Mouse (Mus musculus): ENCODE data around the gene Gm10563. TPM values are rescaled to one million over a fixed set of nuclear protein-coding genes. Genes with fewer than 3 reads are reported as not detected.

Gm10563 gene
- polyA plus RNA-seq, 1 experiment from 2014 or later = not detected

DNA sequence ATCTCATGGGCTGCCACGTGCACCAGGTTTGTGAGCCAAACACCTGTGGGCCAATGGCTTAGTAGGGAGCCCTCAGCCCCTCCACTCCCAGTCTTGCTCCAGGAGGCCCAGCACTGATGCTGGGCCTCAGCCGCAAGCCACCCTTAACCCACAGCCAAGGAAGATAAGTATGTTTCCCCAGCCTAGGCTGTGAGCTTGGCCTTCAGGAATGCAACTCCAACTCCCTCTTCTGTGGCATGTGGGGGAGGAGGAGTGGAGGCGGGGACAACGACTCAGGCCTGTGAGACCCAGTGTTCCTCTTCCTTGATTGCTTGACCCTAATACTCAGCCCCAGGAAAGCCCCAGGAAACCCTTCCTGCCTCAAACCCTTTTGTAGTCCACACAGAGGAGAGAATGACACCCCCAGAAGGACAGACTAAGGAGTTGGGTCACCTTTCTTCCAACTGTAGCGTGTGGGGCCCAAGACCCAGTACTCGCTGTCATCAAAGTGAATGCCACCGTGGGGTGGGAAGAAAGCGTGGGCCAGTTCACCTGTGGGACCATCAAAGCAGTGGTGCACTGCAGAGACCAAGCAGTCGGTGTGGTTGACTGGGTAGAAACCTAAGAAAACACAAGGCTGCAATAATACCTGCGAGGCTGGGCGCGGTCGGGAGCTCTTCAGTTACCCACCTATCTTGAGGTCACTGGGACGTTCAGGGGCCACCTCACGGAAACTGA is 6.5 kb upstream of the Gm10563 start:
- no peaks in the 10 kb centered on the region for H3K9me3 ChIP-seq
- 67% methylated on average over 15 of the region's 15 CpGs for WGBS
- H3K36me3 ChIP-seq (replicated peaks) = peaks cover 48% of the 10 kb centered on the region
- H3K4me2 ChIP-seq = no peak overlapping the region
- no peak overlapping the region for H3K9ac ChIP-seq
- no peak for ATAC-seq (replicated peaks)
- H3K4me1 ChIP-seq = peaks cover 28% of the 10 kb centered on the region
- no peak overlapping the region for H3K27ac ChIP-seq
- H3K4me3 ChIP-seq = no peak overlapping the region
- peaks cover 60% of the 10 kb centered on the region for H3K27me3 ChIP-seq (replicated peaks)

DNA sequence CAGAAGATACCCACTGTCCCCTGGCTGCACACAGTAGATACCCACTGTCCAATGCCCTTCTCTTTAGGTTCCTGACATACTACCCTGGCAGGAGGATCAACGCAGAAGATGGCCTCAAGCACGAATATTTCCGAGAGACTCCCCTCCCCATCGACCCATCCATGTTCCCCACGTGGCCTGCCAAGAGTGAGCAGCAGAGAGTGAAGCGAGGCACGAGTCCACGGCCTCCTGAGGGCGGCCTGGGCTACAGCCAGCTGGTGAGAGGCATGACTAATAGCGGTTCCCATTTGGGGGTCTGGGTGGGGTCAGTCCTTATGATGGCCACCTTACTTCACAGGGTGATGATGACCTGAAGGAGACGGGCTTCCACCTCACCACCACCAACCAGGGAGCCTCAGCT is 4.1 kb upstream of the Gm10563 start:
- no peak overlapping the region for H3K4me2 ChIP-seq
- H3K4me3 ChIP-seq = no peak overlapping the region
- WGBS = 94% methylated on average over 11 of the region's 11 CpGs
- H3K4me1 ChIP-seq = peaks cover 19% of the 10 kb centered on the region
- H3K36me3 ChIP-seq (replicated peaks) = peaks cover 41% of the 10 kb centered on the region
- no peak overlapping the region for H3K27ac ChIP-seq
- no peak for ATAC-seq (replicated peaks)
- H3K27me3 ChIP-seq (replicated peaks) = peaks cover 36% of the 10 kb centered on the region
- no peak overlapping the region for H3K9ac ChIP-seq
- H3K9me3 ChIP-seq = no peaks in the 10 kb centered on the region

DNA sequence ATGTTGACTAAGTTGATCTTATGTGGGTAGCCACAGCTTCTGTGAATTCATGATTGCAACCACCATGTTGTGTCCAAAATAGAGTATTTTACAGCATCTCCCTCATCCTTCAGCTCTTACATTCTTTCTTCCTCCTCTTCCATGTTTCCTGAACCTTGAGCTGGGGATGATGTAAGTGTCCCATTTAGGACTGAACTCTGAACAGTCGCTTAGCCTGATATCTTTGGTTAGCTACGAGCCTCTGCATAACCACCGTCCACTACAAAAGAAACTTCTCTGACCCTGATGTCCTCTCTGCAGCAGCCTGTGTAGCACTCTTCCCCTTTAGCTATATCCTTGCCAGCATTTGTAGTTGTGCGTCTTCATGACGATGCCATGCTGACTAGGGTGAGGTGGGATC is 513 bp upstream of the Gm10563 start:
- Histone ChIP-seq H3K9me3 (no peaks in the 10 kb centered on the region), H3K9ac (no peak overlapping the region), H3K27me3 (replicated peaks) (no peaks in the 10 kb centered on the region), H3K27ac (no peak overlapping the region), H3K4me3 (no peak overlapping the region), H3K4me2 (no peak overlapping the region), H3K4me1 (no peaks in the 10 kb centered on the region), H3K36me3 (replicated peaks) (peaks cover 68% of the 10 kb centered on the region)
- WGBS = 94% methylated on average over 5 of the region's 5 CpGs
- no peak for ATAC-seq (replicated peaks)

DNA sequence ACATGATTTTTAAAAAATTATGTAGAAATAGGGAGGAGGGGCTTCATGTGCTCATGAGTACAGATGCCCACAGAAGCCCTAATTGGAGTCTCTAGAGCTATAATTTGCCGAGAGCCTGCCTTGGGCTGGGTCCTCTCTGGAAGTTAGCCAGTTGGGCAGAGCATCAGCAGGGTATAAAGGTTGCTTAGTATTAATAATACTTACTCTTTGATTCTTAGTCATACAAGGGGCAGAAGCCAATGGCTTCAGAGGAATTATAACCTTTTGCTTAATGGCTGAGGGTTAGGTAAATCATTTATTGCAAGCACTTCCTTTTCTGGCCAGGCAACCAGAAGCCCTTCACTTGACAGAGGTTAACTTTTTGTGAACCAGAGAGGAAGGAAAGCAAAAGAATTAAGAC is 1.7 kb downstream of the Gm10563 start:
- no peak for ATAC-seq (replicated peaks)
- Histone ChIP-seq H3K9me3 (no peaks in the 10 kb centered on the region), H3K27ac (no peak overlapping the region), H3K4me2 (no peak overlapping the region), H3K27me3 (replicated peaks) (no peaks in the 10 kb centered on the region), H3K36me3 (replicated peaks) (peaks cover 56% of the 10 kb centered on the region), H3K9ac (no peak overlapping the region), H3K4me1 (no peaks in the 10 kb centered on the region), H3K4me3 (no peak overlapping the region)
- 98% methylated on average over 1 of the region's 1 CpGs for WGBS

DNA sequence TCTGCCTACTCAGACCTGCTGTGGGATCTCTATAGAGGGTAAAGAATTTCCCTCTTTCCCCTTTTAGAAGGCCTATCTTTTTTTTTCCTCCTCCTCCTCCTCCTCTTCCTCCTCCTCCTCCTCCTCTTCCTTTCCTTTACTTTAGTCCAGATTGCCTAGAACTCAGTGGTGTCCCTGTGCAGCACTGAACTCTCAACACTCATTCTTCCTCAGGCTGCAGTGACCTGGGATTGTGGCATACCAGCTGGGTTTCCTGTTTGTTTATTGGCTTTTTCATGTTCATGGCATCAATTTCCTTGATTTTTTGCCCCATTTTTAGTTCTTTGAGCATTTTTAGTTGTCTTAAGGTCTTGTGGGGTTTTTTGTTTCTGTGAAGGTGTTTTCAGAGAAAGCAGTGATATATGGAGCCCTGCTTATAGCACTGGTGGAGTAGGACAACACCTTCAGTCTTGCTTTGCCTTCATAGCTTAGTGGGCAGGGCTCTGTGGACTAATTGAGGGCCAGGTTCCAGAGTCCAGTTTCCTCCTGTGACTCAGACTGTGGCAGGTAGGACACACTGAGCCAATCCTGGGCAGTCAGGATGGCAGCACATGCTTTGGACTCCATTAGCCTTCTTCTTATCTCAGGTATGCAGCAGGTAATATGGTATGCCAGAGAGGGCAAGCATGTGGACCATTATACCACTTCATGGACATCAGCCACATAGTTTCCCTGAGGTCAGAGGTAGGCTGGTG is 9.3 kb downstream of the Gm10563 start:
- no peak overlapping the region for H3K4me2 ChIP-seq
- H3K9me3 ChIP-seq = no peaks in the 10 kb centered on the region
- H3K27me3 ChIP-seq (replicated peaks) = no peaks in the 10 kb centered on the region
- H3K9ac ChIP-seq = no peak overlapping the region
- peaks cover 74% of the 10 kb centered on the region for H3K36me3 ChIP-seq (replicated peaks)
- no peaks in the 10 kb centered on the region for H3K4me1 ChIP-seq
- no peak overlapping the region for H3K4me3 ChIP-seq
- H3K27ac ChIP-seq = no peak overlapping the region
- ATAC-seq (replicated peaks) = no peak

DNA sequence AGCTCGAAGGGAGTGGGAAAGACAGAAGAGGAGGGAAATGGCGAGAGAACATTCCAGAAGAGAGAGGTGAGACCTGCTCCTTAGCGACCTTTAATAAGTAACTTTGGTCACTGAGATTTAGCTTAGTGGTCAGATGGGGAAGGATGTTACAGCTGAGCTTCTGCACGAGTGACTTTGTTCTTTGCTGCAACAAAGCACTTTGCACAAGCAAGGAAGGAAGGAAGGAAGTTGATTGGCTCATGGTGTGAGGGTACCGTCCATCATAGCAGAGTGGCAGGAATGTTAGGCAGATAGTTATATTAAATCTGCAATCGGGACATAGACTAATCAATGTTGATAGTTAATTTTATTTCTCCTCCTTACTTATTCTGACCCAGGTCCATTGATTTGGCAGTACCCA is 14.9 kb downstream of the Gm10563 start:
- no peak overlapping the region for H3K27ac ChIP-seq
- ATAC-seq (replicated peaks) = no peak
- no peak overlapping the region for H3K4me2 ChIP-seq
- peaks cover 4% of the 10 kb centered on the region for H3K4me1 ChIP-seq
- H3K27me3 ChIP-seq (replicated peaks) = no peaks in the 10 kb centered on the region
- H3K36me3 ChIP-seq (replicated peaks) = peaks cover 56% of the 10 kb centered on the region
- no peaks in the 10 kb centered on the region for H3K9me3 ChIP-seq
- H3K9ac ChIP-seq = no peak overlapping the region
- 91% methylated on average over 6 of the region's 6 CpGs for WGBS
- H3K4me3 ChIP-seq = no peak overlapping the region

DNA sequence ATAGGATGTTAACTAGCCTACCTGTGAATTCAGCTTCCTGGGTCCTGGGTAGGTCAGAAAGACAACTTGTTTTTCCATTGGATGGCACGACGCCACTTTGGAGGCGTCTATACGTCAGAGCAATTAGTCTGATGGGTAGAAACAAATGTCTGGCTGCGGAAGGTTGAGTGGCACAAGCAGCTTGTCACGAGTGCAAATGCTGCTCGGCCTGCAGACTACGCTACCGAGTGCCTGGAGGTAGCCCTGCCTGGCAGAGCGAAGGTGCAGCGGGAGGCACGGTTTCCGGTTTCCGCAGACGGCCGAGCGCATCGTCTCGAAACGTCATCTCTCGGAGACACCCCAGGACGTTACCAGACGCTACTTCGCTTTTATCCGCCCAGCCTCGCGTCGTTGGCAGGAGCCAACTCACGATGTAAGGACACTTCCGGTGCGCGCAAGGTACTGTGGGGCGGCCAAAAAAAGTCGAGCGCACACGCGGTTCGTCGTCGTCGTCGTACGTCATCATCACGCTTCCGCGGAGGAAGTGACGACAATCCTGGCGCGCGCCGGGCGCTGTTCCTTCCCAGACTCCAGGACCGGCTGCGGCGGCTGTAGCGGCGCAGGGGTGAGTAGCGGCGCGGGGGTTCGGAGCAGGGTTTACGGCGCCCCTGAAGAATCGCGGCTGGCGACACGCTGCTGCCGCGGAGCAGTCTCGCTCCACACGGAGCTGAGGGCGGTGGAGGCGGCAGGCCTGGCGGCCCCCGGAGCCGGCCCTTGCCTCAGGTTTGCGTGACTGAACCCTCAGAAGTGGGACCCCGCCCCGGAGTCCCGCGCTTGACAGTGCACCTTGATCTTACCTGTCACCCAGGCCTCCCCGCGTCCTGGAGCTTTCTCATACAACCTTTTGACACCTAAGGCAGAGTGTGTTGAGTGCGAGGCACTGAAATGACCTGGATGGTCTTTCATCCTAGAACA is 20.6 kb downstream of the Gm10563 start, which contains the start of gene Cdk11b:
Cdk11b (plus strand) TSS at position 517 of the 954 bp plus-strand sequence.
- Histone ChIP-seq H3K4me2 (peak within 1 kb of the TSS; percentile 60), H3K27me3 (replicated peaks) (no peaks in the 10 kb centered on the region), H3K4me1 (peaks cover 13% of the 10 kb centered on the region), H3K36me3 (replicated peaks) (peaks cover 25% of the 10 kb centered on the region), H3K9me3 (no peaks in the 10 kb centered on the region), H3K9ac (peak within 1 kb of the TSS; percentile 74), H3K4me3 (peak within 1 kb of the TSS; percentile 93), H3K27ac (peak within 1 kb of the TSS; percentile 88)
- ATAC-seq (replicated peaks) = peak; percentile 100
- WGBS = under 1% methylated on average over 84 of the region's 84 CpGs

DNA sequence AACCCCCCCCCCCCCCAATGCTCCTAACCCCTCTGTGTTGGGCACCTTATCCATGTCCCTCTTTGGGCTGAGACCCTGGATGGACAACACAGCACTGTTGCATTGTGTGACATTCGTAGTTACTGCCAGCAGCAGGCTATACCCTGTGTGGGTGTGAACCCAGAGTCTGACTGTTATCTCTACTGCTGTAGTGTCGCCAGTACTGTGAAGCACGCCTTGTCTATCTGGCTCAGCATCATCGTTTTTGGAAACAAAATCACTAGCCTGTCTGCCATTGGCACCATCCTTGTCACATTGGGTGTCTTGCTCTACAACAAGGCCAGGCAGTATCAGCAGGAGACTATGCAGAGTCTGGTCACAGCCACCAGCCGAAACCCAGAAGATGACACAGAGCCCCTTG is 26.9 kb downstream of the Gm10563 start:
- Histone ChIP-seq H3K4me3 (no peak overlapping the region), H3K27me3 (replicated peaks) (no peaks in the 10 kb centered on the region), H3K9ac (no peak overlapping the region), H3K36me3 (replicated peaks) (peaks cover 55% of the 10 kb centered on the region), H3K9me3 (no peaks in the 10 kb centered on the region), H3K27ac (no peak overlapping the region), H3K4me1 (no peaks in the 10 kb centered on the region; the same call in 1 of the 2 replicates), H3K4me2 (no peak overlapping the region)
- no peak for ATAC-seq (replicated peaks)
- 92% methylated on average over 5 of the region's 5 CpGs for WGBS

DNA sequence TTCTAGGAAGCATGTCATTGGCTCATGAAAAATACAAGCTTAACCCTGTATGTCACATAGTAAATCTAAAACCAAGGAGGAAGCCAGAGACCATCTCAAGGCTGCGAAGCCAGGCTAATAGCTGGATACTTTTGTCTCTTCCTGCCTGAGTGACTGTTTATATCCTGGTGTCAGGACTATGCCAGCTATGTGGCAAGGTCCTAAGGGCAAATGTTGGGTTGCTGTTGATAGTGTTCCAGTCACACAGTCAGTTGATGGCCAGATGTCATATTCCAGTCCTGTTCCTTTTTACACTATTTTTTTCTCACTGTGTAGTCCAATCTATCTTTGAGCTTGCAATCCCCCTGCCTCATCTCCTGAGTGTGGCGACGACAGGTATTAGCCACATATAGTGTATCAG is 31.9 kb downstream of the Gm10563 start:
- Histone ChIP-seq H3K9ac (no peak overlapping the region), H3K36me3 (replicated peaks) (peaks cover 55% of the 10 kb centered on the region), H3K4me3 (no peak overlapping the region), H3K27ac (no peak overlapping the region), H3K4me1 (no peaks in the 10 kb centered on the region), H3K9me3 (no peaks in the 10 kb centered on the region), H3K27me3 (replicated peaks) (no peaks in the 10 kb centered on the region), H3K4me2 (no peak overlapping the region)
- ATAC-seq (replicated peaks) = no peak
- WGBS = 95% methylated on average over 3 of the region's 3 CpGs

DNA sequence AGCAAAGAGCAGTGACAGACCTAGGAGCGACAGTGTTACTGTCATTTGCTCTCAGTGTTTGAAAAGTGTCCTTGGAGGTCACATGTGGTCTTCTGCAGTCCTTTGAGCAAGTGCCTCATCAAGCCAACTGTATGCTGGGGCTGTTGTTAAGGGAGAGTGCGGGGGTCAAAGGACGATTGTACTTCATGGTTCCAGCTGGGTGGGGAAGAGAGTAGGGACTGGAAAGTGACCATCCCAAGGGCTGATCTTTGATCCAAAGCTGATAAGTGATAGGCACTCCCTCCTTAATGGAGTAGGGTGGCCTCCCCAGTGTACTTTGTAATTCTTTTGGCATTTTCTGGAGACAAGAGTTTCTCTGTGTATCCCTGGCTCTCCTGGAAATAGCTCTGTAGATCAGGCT is 33.3 kb downstream of the Gm10563 start:
- Histone ChIP-seq H3K9ac (no peak overlapping the region), H3K36me3 (replicated peaks) (peaks cover 43% of the 10 kb centered on the region), H3K9me3 (no peaks in the 10 kb centered on the region), H3K4me2 (no peak overlapping the region), H3K4me3 (no peak overlapping the region), H3K4me1 (no peaks in the 10 kb centered on the region), H3K27me3 (replicated peaks) (no peaks in the 10 kb centered on the region), H3K27ac (no peak overlapping the region)
- 97% methylated on average over 3 of the region's 3 CpGs for WGBS
- no peak for ATAC-seq (replicated peaks)

DNA sequence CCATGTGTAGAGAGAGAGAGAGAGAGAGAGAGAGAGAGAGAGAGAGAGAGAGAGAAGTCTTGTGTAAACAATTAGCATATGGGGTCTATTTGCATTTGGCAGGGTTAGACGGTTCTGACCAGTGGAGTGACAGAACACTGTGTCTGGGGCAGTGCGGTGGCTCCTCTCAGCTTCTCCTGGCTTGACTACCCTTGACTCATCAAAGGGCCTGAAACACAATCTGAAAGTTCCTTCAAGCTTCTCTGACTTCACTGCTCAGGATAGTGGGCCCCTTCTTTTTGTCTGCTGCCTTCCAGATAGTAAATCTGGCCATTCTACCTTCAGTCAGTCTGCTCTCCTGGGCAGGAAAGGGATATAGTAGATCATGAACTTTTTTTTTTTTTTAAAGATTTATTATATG is 38.4 kb downstream of the Gm10563 start:
- 89% methylated on average over 2 of the region's 2 CpGs for WGBS
- no peak overlapping the region for H3K4me3 ChIP-seq
- peaks cover 14% of the 10 kb centered on the region for H3K4me1 ChIP-seq
- no peak for ATAC-seq (replicated peaks)
- no peaks in the 10 kb centered on the region for H3K9me3 ChIP-seq
- H3K4me2 ChIP-seq = no peak overlapping the region
- no peak overlapping the region for H3K9ac ChIP-seq
- H3K27me3 ChIP-seq (replicated peaks) = no peaks in the 10 kb centered on the region
- H3K36me3 ChIP-seq (replicated peaks) = peaks cover 11% of the 10 kb centered on the region; the same call in 1 of the 2 replicates
- no peak overlapping the region for H3K27ac ChIP-seq

DNA sequence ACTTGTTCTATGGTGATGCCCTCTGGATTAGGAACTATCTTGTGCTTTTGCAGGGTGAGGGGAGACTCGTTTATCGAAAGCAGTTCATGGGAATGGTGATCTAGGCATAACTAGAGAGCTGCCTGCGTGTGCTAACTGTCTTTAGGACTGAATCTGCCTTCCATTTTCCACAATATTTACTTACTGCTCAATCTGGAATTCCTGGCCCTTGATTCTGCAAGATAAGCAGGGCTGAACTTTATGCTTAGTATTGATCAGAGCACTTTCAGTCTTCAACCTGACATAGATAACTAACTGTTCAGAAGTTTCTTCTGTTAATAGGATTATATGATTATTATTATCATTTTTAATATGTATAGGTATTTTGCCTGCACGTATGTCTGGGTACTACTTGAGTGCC is 40.1 kb downstream of the Gm10563 start:
- H3K9me3 ChIP-seq = no peaks in the 10 kb centered on the region
- no peaks in the 10 kb centered on the region; the same call in 1 of the 2 replicates for H3K36me3 ChIP-seq (replicated peaks)
- H3K27ac ChIP-seq = no peak overlapping the region
- no peak for ATAC-seq (replicated peaks)
- H3K9ac ChIP-seq = no peak overlapping the region
- H3K4me3 ChIP-seq = no peak overlapping the region
- no peak overlapping the region for H3K4me2 ChIP-seq
- 91% methylated on average over 4 of the region's 4 CpGs for WGBS
- H3K4me1 ChIP-seq = peaks cover 19% of the 10 kb centered on the region
- no peaks in the 10 kb centered on the region for H3K27me3 ChIP-seq (replicated peaks)

All from midbrain, embryonic 15.5 days (tissue).